Mouse (Mus musculus): ENCODE results near the gene Dnaaf2.
"Not testable (repeated sequence)": the region's sequence is repeated elsewhere in the genome, so short reads cannot be mapped to it uniquely, and the experiment has no call there.

Gene Dnaaf2

DNA sequence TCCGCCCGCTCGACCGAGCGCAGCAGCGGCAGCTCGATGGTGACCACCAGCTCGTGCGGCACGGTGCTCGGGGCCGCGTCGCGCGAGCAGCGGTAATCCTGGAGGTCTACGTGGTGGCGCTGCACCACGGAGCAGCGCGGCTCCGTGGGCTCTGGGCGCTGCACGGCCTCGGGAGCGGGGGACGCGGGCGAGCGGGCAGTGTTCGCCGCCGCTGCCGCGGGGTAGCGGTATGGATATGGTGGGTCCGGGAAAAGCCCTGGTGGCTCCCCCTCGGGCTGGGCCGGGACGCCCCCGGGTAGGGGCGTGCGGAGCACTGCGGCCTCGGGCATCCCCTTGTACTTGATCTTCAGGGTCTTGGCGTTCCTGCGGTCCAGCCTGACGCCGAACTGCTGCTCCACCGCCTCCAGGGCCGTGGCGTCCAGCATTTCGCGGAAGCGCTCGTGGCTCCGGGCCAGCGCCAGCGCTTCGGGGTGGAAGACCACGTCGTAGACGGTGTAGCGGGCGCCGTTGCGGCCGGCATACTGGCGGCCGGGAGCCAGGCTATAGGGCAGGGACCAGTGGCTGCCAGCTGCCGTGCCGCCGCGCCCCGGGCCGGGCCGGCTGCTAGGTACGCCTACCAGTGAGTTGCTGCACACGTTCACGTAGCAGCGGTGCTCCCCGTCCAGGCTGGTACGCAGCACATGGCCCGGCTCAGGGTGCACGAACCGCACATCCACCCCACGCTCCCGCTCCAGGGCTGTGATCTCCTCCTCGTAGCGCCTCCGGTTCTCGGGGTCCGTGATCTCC lies 658 bp downstream of the Dnaaf2 start:
- peak in 1 of 2 experiments; percentile 19 for DNase-seq (ENCODE audit: low spot score in 2 of 2)

DNA sequence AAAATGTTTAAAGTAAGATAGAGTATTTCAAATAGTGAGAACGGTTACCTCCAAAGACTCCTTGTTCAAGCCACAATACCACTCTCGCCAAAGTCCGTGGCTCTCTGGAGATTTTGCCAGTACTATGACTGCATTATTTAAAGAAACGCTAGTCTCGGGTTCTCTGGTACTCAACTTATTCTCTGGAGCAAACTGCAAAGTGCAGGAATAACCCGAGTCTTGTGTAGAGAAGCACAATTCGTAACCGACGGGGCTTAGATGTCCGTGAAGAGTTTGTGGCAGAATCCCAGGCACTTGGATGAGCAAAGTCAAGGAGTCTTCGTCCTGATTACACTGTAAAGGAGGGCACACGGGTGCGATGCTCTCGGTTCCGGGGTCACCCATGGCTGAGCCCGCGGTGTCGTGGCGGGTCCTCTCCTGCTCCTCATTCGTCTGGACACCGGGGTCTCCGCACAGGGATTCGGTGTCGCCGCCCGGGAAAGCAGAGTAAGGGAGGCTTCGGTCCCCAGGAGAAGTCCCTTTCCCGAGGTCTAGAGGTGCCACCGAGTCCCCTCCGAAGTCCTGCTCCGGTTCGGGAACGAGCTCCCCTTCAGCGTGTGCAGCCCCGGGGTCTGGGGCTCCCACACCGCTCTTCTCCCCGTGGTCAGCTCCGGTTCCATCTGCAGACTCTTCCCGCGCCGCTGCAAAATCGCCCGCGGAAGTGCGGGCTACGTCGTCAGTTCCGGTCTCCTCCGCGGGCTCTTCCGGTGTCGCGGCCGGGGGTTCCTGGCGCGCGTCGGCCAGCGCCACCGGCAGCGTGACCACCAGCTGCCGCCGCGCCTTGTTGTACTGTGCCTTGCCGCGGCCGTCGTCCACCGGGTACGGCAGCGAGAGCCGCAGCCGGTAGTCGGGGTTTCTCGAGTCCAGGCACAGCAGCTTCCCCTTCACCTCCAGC lies 1.5 kb downstream of the Dnaaf2 start, which contains the start of gene Gm49383:
Gene Gm49383 (minus strand): TSS at position 661 of the 934 bp plus-strand sequence.
- DNase-seq (ENCODE audit: low spot score in 2 of 2), result peak; percentile 31 to 60

DNA sequence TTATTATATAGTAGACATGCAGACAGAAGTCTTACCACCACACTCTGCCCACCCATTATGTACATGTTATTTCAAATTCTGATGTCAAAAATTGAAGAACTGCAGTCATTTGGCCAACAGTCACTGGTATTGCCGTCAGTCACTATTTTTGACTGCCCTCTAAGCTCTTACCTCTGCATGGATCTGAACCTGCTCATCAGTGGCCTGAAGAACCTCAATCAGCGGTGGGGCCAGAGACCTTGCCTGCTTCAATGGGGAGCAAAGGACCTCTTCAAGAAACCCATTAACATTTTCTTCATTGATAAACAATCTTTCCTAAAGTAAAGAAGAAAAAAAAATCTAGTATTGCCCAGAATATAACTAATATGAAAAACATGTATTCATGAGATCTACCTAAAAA lies 5.6 kb downstream of the Dnaaf2 start:
- no peak for DNase-seq (ENCODE audit: low spot score in 2 of 2)

DNA sequence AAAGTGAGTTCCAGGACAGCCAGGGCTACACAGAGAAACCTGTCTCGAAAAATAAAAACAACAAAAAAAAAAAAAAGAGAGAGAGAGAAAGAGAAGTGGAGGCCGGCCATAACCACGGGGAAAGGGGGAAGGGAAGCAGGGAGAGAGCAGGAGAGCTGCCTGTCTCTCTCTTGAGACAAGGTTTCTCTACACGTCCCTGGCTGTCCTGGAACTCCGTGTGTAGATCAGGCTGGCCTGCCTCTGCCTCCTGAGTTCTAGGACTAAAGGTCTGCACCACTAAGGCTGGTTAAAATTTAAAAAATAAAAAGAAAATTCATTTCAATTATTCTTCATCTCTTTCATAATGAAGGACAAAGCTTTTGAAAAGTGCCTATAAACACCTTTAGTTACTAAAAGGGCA lies 6.8 kb downstream of the Dnaaf2 start:
- DNase-seq (ENCODE audit: low spot score in 2 of 2), result no peak

DNA sequence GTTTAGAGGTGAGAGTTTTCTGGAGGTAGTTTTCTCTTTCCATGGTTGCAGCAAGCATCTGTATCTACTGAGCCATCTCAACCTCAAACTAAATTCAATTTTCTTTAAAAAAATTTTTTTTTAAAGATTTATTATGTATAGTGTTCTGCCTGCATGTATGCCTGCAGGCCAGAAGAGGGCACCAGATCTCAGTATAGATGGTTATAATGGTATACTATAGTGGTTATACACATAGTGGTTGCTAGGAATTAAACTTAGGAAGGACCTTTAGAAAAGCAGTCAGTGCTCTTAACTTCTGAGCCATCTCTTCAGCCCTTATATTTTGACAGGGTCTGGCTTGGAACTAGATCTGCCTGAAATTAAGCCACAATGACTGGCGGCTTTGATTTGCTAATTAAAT lies 7.7 kb downstream of the Dnaaf2 start:
- DNase-seq (ENCODE audit: low spot score in 2 of 2), result no peak

DNA sequence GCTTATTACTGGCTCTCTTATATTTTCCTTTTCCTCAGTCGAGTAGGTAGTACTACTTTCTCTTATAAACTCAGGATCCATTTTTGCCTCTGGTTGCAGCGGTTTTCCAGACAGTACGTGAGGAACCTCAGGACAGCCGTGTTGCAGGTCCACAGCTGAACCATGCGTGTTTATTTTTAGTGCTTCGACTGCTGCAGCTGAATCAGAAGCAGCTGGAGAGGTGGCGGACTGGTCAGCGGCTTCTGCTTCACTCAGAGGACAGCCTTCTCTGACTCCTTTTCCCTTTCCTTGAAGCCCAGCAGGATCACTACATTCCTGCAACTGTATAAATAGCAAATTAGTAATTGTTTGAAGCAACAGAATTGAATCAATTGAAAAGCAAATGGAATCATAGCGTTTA lies 8.2 kb downstream of the Dnaaf2 start:
- no peak for DNase-seq (ENCODE audit: low spot score in 2 of 2)

DNA sequence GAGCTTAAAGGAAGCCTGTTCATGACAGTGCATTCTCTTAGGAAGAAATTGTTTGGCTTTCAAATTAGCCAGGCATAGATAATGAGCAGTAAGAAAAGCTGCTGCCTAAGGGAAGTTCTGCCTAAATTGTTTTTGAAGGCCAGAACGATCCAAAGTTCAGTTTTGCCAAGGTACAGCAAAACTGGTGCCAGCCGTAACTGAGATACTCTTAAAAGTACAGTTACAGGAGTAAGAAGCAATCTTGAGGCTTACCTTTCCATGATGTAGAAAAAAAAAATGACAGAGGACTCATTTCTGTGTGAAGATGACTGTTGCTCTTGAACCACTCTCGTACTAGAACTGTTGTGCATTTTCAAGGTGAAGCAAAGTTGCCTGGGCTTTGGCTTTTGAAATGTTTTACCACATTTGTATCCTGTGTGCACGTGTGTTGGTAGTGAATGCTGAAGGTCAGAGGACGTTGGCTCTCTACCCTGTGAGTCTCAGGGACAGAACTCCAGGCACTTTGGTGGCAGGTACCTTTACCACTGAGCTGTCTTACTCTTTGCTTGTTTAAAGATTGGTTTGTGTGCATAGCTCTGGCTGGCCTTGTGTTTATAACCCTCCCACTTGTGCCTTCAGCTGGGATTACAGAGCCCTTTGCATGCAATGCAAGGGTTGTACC lies 11.3 kb downstream of the Dnaaf2 start:
- no peak for DNase-seq (ENCODE audit: low spot score in 2 of 2)

DNA sequence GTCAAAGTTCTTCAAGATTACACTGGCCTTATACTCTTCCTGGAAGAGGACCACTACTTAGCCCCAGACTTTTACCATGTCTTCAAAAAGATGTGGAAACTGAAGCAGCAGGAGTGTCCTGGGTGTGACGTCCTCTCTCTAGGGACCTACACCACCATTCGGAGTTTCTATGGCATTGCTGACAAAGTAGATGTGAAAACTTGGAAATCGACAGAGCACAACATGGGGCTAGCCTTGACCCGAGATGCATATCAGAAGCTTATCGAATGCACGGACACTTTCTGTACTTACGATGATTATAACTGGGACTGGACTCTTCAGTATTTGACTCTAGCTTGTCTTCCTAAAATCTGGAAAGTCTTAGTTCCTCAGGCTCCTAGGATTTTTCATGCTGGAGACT lies 12.9 kb downstream of the Dnaaf2 start:
- no peak for DNase-seq (ENCODE audit: low spot score in 2 of 2)

DNA sequence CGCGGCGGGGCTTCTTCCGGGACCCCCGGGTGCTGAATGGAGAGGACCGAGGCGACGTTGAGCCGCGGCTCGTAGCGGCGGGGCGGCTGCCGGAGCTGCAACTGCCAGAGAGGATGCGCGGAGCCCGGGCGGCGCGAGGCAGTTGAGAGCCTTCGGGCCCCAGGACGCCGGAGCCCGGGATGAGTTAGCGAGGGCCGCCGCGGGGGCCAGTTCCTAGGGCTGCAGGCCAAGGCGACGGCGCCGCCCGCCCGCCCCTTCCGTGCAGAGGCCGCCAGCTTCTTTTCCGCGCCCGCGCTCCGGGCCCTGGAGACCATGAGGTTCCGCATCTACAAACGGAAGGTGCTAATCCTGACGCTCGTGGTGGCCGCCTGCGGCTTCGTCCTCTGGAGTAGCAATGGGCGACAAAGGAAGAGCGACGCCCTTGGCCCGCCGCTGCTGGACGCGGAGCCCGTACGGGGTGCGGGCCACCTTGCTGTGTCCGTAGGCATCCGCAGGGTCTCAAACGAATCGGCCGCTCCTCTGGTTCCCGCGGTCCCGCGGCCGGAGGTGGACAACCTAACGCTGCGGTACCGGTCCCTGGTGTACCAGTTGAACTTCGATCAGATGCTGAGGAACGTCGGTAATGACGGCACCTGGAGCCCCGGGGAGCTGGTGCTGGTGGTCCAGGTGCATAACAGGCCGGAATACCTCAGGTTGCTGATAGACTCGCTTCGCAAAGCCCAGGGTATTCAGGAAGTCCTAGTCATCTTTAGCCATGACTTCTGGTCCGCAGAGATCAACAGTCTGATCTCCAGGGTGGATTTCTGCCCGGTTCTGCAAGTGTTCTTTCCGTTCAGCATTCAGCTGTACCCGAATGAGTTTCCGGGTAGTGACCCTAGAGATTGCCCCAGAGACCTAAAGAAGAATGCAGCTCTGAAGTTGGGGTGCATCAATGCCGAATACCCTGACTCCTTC lies 13.6 kb downstream of the Dnaaf2 start:
- peak in 1 of 2 experiments; percentile 53 for DNase-seq (ENCODE audit: low spot score in 2 of 2)

DNA sequence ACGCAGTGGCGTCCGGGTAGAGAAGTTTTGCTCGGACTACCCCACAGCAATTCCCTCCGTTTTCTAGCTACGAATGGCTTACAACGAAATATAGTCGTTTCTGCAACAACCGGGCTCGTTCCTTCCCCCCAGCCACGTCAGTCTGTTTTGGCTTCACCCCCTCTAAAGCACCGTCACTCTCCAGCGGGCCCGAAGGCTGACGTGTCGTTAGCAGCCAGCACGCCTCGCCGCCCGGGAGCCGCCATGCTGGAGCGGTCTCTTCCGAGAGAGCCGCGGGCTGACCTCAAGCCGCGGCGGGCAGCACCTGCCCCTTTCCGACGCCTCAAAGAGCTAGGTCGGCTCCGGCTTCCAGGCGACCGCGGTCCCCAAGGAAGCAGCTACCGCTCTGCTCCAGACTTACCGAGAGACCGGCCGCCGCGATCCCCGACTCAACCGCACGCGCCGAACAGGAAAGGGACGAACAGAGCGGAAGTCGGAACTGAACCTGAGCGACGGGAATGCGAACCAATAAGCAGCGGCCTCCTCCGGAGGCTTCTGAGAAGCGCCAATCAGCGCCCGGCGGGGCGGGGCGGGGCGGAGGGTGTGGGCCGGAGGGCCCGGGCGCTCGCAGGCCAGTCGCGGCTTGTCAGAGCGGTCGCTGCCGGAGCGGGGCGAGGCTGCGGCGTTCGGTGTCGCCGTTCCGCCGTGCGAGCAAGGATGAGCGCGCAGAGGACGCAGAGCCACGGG lies 14.5 kb downstream of the Dnaaf2 start, which contains the start of the genes Rpl36al and Mgat2:
Gene Rpl36al (minus strand): TSS at position 501 of the 726 bp plus-strand sequence.
Gene Mgat2 (plus strand): TSS at position 575 of the 726 bp plus-strand sequence.
- peak; percentile 95 to 99 for DNase-seq (ENCODE audit: low spot score in 2 of 2)

DNA sequence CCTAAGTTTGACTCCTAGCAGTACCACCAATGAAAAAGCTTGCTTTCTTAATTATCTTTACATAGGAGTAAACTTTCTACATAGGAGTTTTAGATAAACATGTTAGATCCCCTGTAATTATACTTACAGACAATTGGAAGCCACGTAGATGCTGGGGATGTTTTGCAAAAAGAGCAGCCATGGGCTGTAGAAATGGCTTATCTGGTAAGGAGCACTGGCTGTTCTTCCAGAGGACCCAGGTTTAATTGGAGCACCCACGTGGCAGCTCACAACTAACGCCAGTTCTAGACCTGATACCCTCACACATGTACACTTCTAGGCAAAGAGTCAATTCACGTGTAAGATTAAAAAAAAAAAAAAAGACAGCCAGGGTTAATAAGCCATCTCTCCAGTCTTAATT lies 16.4 kb downstream of the Dnaaf2 start:
- no peak for DNase-seq (ENCODE audit: low spot score in 2 of 2)

DNA sequence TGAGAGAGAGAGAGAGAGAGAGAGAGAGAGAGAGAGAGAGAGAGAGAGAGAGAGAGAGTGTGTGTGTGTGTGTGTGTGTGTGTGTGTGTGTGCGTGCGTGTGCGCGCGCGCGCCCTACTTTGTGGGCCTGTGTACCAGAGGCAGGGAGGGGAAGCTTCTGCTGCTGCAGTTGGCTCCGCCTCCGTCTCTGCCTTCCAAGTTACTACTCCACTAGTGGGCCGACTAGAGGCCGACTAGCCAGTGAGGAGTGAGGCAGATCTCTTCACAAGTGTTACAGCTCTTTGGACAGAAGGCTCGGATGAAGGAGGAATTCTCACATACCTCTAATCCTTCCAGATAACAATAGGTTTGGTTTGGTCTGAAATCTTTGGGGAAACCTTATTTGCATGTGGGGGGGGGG lies 18.9 kb downstream of the Dnaaf2 start:
- no peak for DNase-seq (ENCODE audit: low spot score in 2 of 2)

DNA sequence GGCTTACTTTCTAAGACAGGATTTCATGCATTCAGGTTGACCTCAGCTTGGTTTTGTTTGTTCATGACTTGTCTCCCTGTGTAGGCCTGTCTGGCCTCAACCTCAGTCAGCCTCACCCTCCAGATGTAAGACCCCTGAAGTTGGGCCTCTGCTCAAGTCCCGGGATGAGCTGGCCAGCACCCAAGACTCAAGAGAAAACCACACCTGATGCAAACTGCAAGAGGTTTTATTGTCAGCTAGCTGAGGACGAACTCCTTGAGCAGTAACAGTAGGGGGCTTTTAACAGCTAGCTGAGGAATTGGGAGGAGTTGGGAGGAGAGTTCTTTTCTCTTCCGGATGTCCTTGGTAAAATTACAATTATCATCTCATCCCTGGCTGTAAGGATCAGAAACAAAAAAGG lies 20.7 kb downstream of the Dnaaf2 start:
- no peak for DNase-seq (ENCODE audit: low spot score in 2 of 2)

DNA sequence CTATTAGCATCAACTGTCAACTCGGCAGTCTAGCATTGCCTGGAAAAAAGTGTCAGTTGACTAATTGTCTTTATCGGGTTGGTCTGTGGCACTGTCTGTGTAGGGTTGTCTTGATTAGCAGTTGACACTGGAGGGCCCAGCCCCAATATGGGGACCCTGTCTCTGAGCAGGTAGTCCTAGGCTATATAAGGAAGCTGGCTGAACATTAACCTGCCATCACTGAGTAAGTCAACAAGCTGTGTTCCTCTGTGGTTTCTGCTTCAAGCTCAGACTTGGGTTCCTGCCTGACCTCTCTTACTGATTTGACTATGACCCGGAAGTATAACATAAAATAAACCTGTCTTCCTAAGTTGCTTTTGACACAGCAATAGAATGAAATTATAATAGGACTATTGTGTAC lies 22.3 kb downstream of the Dnaaf2 start:
- DNase-seq (ENCODE audit: low spot score in 2 of 2), result no peak

DNA sequence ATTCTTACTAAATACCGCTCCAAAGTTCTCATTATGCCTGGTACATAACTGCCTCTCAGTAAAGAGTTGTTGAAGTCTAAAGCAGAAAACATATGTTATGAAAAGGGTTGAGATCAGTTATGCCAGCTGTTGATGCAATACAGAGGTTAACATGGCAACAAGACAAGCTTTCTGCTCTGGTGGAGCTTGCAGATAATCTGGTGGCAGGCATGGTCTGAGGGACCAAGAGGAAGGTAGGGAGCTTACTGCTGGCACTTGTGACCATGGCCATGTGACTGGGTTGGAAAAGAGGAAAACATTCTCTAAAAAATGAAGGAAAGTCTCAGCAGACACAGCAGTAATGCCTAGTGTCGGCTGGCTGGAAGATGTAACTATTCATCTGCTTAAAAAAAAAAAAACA lies 26.9 kb downstream of the Dnaaf2 start:
- no peak for DNase-seq (ENCODE audit: low spot score in 2 of 2)

DNA sequence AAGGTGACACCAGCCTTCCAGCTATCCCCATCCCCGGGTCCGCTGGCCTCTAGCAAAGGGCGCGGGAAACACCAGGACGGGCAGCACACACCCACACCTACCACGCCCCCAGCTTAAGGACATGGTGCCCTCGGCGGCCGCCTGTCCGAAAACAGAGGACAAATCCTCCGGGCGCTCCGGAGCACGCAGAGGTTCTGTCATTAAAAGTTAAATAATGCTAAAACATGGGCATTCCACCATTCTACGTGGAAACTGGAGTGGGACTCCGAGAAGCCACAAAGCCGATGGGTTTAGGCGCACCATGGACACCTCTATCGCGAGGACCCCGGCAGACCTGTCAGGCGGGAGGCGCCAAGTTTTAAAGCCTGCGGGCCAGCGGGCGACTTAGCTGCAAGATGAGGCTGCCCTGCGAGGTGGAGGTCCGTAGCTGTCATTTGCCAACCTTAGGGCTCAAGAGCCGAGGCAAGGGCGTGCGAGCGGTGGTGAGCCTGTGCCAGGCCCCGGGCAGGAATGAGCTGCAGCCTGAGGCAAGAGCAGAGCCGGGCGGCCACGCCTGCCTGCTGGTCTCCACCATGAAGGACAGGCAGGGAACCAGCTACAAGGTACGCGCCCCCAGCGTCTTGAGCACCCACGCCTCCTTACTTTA lies 29.6 kb downstream of the Dnaaf2 start, which contains the start of gene Lrr1:
Gene Lrr1 (plus strand): TSS at position 354 of the 646 bp plus-strand sequence.
- DNase-seq (ENCODE audit: low spot score in 2 of 2), result peak; percentile 76 to 77

DNA sequence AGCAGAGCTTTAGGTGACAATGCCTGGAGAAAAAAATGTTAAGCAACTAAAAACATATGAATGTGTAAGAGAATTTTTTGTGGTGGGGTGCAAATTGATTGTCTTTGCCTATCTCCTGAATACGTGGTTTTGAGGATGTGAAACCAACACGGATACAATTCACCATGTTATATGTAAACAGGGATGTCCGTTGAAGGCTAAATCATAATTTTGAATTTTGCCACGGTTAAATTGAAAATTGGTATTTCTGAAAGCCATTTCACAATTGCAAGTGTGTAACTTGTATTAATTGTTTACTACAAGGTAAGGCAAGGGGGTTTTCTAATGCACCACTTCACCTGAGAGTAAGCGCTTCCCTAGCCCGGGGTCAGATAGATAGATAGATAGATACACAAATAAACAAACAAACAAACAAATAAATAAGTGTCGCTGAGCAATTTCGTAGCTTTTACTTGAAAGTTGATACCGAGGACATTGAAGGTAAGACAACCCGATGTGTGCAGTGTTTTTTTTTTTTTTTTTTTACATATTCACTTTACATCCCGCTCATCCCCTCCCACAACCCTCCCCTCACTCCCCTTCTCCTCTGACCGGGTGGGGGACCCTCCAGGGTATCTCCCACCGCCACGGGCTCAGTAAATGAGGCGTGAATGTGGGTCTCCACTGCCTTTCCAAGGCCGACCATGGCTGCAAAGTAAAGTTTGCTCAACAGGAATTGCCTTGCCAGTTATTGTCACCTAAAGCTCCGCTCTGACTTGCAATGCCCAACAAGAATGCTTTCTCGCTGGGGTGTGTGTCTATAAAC lies 30.4 kb downstream of the Dnaaf2 start:
- no peak for DNase-seq (ENCODE audit: low spot score in 2 of 2)

DNA sequence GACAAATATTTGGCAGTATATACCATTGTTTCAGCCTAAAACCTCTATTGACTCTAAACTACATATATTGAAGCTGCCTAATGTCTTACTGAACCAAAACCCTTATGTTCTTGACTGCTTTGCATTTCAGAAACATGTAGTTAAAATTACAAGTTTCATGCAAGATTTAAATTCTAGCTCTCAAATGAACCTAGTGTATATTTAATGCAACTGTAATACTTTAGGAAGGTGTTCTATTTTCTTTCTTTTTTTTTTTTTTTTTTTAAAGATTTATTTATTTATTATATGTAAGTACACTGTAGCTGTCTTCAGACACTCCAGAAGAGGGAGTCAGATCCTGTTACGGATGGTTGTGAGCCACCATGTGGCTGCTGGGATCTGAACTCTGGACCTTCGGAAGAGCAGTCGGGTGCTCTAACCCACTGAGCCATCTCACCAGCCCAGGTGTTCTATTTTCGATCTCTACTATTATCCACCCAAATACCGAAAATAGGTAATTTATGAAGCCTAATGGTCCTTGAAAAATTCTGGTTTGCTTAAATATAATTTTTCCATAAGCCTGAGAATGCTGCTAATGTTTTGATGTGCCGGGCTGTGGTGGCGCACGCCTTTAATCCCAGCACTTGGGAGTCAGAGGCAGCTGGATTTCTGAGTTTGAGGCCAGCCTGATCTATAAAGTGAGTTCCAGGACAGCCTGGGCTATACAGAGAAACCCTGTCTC lies 31.2 kb downstream of the Dnaaf2 start:
- not testable (repeated sequence) for DNase-seq (ENCODE audit: low spot score in 2 of 2)
